Mouse (Mus musculus) thymus, adult 2 months (tissue): ENCODE results near the gene Cfl1.

Experiments used
- CTCF ChIP-seq: fragments of 200-500 bp; IDR thresholded peaks from 2 replicates; pipeline ENCODE4 v1.5.1; 2012; ENCODE audit warnings: mild to moderate bottlenecking, control low read depth, low read length, moderate library complexity, borderline replicate concordance; ENCODE audit not compliant: control insufficient read depth, poor library complexity, insufficient read depth; ENCODE audit errors: extremely low read depth
- POLR2A ChIP-seq: fragments of 200-500 bp; IDR thresholded peaks from 2 replicates; pipeline ENCODE4 v1.6.1; 2012; ENCODE audit warnings: mild to moderate bottlenecking, low read length, control low read depth, moderate library complexity; ENCODE audit not compliant: control insufficient read depth, poor library complexity, insufficient read depth; ENCODE audit errors: extremely low read depth

GRCm38 (mm10) chr19:5513005-5513349 is 22.7 kb downstream of the Cfl1 start:
- TF ChIP-seq CTCF (no peak), POLR2A (no peak)
